Comparison of ENCODE assay signal across 7 mouse cellular contexts in genomic region chr3:69485347-69485746, GRCm38 (mm10).
"Had no signal": no experiment of that assay in that cellular context is flagged by ENCODE, and none has a peak within 500 bp of the region (broad histone marks: within the 10 kb centered on the region; RNA-seq: fewer than 3 reads in every experiment).

No protein-coding gene starts in this region.

- ATAC-seq: liver, postnatal 0 days; lung, postnatal 0 days; midbrain, embryonic 13.5 days; midbrain, embryonic 16.5 days had no signal

- DNase-seq: liver, postnatal 0 days; thymus, adult 2 months; thymus, postnatal 14 days; thymus, postnatal 4 days had no signal
